Mouse (Mus musculus) stomach, embryonic 14.5 days (tissue): ENCODE measurements around the gene Ndufa5. TPM values are rescaled to one million over a fixed set of nuclear protein-coding genes. Genes with fewer than 3 reads are reported as not detected.

Experiments used
- ATAC-seq: fragments of 200-750 bp; cut with Nextera tagmentation; 2 replicates; pipeline ENCODE4 v1.8.0; 2017; ENCODE audit warnings: low read depth, moderate TSS enrichment; ENCODE audit not compliant: insufficient number of reproducible peaks, insufficient read depth, low FRiP score
- H3K27ac ChIP-seq: fragments of 300-500 bp; sonication (generic); 2 replicates; pipeline ENCODE4 v1.5.1; 2014; ENCODE audit warnings: mild to moderate bottlenecking, low read length, moderate library complexity, mixed read lengths
- H3K27me3 ChIP-seq: fragments of 300-500 bp; sonication (generic); 2 replicates; pipeline ENCODE4 v1.6.1; 2014; ENCODE audit warnings: low read length, control low read depth, mixed read lengths; ENCODE audit not compliant: control insufficient read depth, insufficient read depth
- H3K36me3 ChIP-seq: fragments of 300-500 bp; sonication (generic); 2 replicates; pipeline ENCODE4 v1.6.1; 2014; ENCODE audit warnings: mild to moderate bottlenecking, control low read depth, low read length, moderate library complexity, mixed read lengths; ENCODE audit not compliant: control insufficient read depth, insufficient read depth
- H3K4me1 ChIP-seq: fragments of 300-500 bp; sonication (generic); 2 replicates; pipeline ENCODE4 v1.6.1; 2014; ENCODE audit warnings: low read length, control low read depth, mixed read lengths; ENCODE audit not compliant: control insufficient read depth, insufficient read depth
- H3K4me2 ChIP-seq: fragments of 300-500 bp; sonication (generic); replicated peaks from 2 replicates; pipeline ENCODE4 v1.6.1; 2014; ENCODE audit warnings: low read depth, low read length, control low read depth
- H3K4me3 ChIP-seq: fragments of 300-500 bp; sonication (generic); 2 replicates; pipeline ENCODE4 v1.5.1; 2014; ENCODE audit warnings: low read depth, low read length, control low read depth
- H3K9ac ChIP-seq: fragments of 300-500 bp; sonication (generic); replicated peaks from 2 replicates; pipeline ENCODE4 v1.6.1; 2014; ENCODE audit warnings: low read depth, mild to moderate bottlenecking, control low read depth, low read length, moderate library complexity, mixed read lengths
- H3K9me3 ChIP-seq: fragments of 300-500 bp; sonication (generic); 2 replicates; pipeline ENCODE4 v1.6.1; 2016; ENCODE audit warnings: low read depth, low read length, control low read depth; ENCODE audit not compliant: control insufficient read depth
- WGBS: fragments of 180-500 bp; shearing (Covaris S2); extraction: QIAGEN DNeasy Blood & Tissue Kit; methylation state at CpG from one replicate; pipeline ENCODE4 v1.1.7; 2014; 5-methylcytosine and 5-hydroxymethylcytosine counted together
- polyA plus RNA-seq: library from polyadenylated mRNA; unstranded; fragments of >200 nt; fragmentation: Nextera tagmentation; extraction: Ambion mirVana; gene quantifications from 2 replicates; pipeline ENCODE4 v1.2.1, GENCODE M21; 2014

Ndufa5 gene
- polyA plus RNA-seq, 1 experiment from 2014 or later, result 348 TPM

- no peak overlapping the region for H3K9ac ChIP-seq
- H3K9me3 ChIP-seq, result no peaks in the 10 kb centered on the region
- WGBS, result 85% methylated on average over 2 of the region's 2 CpGs
- H3K4me2 ChIP-seq, result no peak overlapping the region
- no peaks in the 10 kb centered on the region for H3K27me3 ChIP-seq
- no peak overlapping the region for H3K4me3 ChIP-seq
- H3K4me1 ChIP-seq, result no peaks in the 10 kb centered on the region
- no peak overlapping the region for H3K27ac ChIP-seq
- no peak for ATAC-seq
- H3K36me3 ChIP-seq, result no peaks in the 10 kb centered on the region
Observed at GRCm38 (mm10) chr6:24504141-24504540, 23.7 kb downstream of the Ndufa5 start.

DNA sequence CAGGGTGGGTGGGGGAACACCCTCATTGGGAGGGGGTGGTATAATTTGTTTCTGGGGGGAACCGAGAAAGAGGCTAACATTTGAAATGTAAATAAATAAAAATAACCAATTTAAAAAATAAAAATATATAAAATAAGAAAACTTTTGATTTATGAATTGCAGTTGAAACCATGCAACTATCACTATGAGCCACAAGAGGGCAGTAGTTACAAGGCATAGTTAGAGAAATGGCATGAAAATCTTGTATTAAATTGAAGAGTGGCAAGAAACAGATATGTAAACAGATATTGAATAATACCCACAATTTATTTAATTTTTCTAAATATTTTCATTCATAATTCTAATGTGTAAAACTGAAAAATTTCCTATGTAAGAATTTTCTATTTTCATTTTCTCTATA, 37.5 kb downstream of the Ndufa5 start:
- H3K9ac ChIP-seq, result no peak overlapping the region
- no peaks in the 10 kb centered on the region for H3K4me1 ChIP-seq
- no peak overlapping the region for H3K4me3 ChIP-seq
- no peak for ATAC-seq
- no peak overlapping the region for H3K27ac ChIP-seq
- H3K4me2 ChIP-seq, result no peak overlapping the region
- 7% methylated on average over 1 of the region's 1 CpGs for WGBS
- no peaks in the 10 kb centered on the region for H3K36me3 ChIP-seq
- no peaks in the 10 kb centered on the region for H3K27me3 ChIP-seq
- no peaks in the 10 kb centered on the region for H3K9me3 ChIP-seq

DNA sequence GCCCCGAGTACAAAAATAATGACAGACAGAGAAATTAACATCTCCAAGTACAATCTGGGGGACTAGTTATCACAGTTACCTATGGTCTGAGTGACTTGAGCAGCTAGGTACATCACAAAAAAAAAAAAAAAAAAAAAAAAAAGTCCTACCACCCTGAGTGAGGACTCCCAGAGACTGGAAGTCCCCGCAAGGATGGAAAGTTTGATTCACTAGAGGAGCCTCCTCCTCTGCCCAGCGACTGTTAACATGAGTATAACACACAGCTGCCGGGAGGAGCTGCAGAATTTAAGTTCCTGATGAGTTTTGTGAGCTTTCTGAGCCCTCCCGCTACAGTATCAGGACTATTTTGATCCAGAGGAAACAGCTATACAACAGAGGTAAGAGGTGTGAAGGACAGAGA, 41.3 kb downstream of the Ndufa5 start:
- no peak for ATAC-seq
- no peak overlapping the region for H3K27ac ChIP-seq
- no peaks in the 10 kb centered on the region for H3K9me3 ChIP-seq
- H3K27me3 ChIP-seq, result no peaks in the 10 kb centered on the region
- 72% methylated on average over 5 of the region's 5 CpGs for WGBS
- no peak overlapping the region for H3K4me2 ChIP-seq
- H3K9ac ChIP-seq, result no peak overlapping the region
- H3K4me1 ChIP-seq, result no peaks in the 10 kb centered on the region
- H3K36me3 ChIP-seq, result no peaks in the 10 kb centered on the region
- no peak overlapping the region for H3K4me3 ChIP-seq

- no peaks in the 10 kb centered on the region for H3K36me3 ChIP-seq
- H3K4me3 ChIP-seq, result no peak overlapping the region
- ATAC-seq, result no peak
- no peak overlapping the region for H3K27ac ChIP-seq
- no peaks in the 10 kb centered on the region for H3K4me1 ChIP-seq
- H3K9ac ChIP-seq, result no peak overlapping the region
- H3K9me3 ChIP-seq, result no peaks in the 10 kb centered on the region
- H3K27me3 ChIP-seq, result no peaks in the 10 kb centered on the region
- no peak overlapping the region for H3K4me2 ChIP-seq
- 77% methylated on average over 1 of the region's 1 CpGs for WGBS
Observed at GRCm38 (mm10) chr6:24470571-24471132, 57.2 kb downstream of the Ndufa5 start.

DNA sequence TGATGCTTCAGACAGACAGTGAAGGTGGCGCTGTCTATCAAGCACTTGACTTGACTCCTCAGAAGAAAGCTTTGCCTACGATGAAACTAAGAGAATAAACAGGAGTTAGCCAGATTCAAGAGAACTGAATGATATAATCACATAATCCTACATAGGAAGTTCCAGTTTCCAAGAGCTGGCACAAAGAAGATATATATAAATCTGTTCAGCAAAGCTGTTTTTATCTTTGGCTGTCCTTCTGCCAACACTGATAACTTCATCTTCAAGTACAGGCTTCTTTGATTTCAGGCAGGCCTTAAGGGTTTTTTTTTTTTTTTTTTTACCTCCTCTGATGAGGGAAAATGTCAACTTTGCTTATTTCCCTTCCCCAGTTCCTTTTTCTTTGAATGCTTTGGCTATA, 57.7 kb downstream of the Ndufa5 start:
- H3K4me3 ChIP-seq, result no peak overlapping the region
- ATAC-seq, result no peak
- 84% methylated on average over 2 of the region's 2 CpGs for WGBS
- no peak overlapping the region for H3K9ac ChIP-seq
- no peaks in the 10 kb centered on the region for H3K36me3 ChIP-seq
- no peak overlapping the region for H3K27ac ChIP-seq
- no peak overlapping the region for H3K4me2 ChIP-seq
- H3K27me3 ChIP-seq, result no peaks in the 10 kb centered on the region
- H3K9me3 ChIP-seq, result no peaks in the 10 kb centered on the region
- H3K4me1 ChIP-seq, result no peaks in the 10 kb centered on the region

Other genes with a start within 250 kb of the Ndufa5 start
- gene Iqub, start 12.9 kb downstream of the Ndufa5 start, polyA plus RNA-seq, result 0.08 TPM in 1 of 2 replicates, not detected in the other
- not detected in 2 replicates for gene Asb15, start 131 bp upstream of the Ndufa5 start, polyA plus RNA-seq
- not detected in 2 replicates for gene Lmod2, start 69.7 kb upstream of the Ndufa5 start, polyA plus RNA-seq
- 59.8 and 60.2 TPM in 2 replicates for gene Wasl, start 137.0 kb upstream of the Ndufa5 start, polyA plus RNA-seq
- gene Hyal6, start 205.2 kb upstream of the Ndufa5 start, polyA plus RNA-seq, result not detected in 2 replicates
- gene Hyal4, start 220.3 kb upstream of the Ndufa5 start, polyA plus RNA-seq, result not detected in 2 replicates